Mouse (Mus musculus) regulatory T cell (primary cell): ENCODE measurements around the gene Tnxb.

Source experiments
- in situ Hi-C: fragments of 300-600 bp; cut with MboI, MseI; formaldehyde crosslinking; loops from one replicate; pipeline ENCODE4 v1.15.1; 2025; ENCODE audit warnings: high pct_unique_total_duplicates

The Tnxb gene

GRCm38 (mm10) chr17:34643379-34643778 is 27.0 kb upstream of the Tnxb start:
- in situ Hi-C loops, result loop anchor here (10.0 kb wide), 1 partner anchor 609 kb away; the partner anchor contains the start of genes Col11a2, Rxrb and Slc39a7

GRCm38 (mm10) chr17:34643944-34644343 is 26.4 kb upstream of the Tnxb start:
- in situ Hi-C loops, result loop anchor here (10.0 kb wide), 1 partner anchor 609 kb away; the partner anchor contains the start of genes Col11a2, Rxrb and Slc39a7

- in situ Hi-C loops, result loop anchor here (10.0 kb wide), 1 partner anchor 610 kb away; the partner anchor contains the start of genes Col11a2, Rxrb and Slc39a7
Measured at GRCm38 (mm10) chr17:34644608-34645007, 25.7 kb upstream of the Tnxb start, which contains the start of gene Fkbpl. Gene Fkbpl (plus strand): TSS chr17:34644764.

GRCm38 (mm10) chr17:34645256-34645829 is 25.0 kb upstream of the Tnxb start:
- in situ Hi-C loops, result loop anchor here (10.0 kb wide), 1 partner anchor 611 kb away; the partner anchor contains the start of genes Col11a2, Rxrb and Slc39a7

- in situ Hi-C loops, result loop anchor here (10.0 kb wide), 1 partner anchor 611 kb away; the partner anchor contains the start of genes Col11a2, Rxrb and Slc39a7
Measured at GRCm38 (mm10) chr17:34645831-34646511, 24.4 kb upstream of the Tnxb start.

- in situ Hi-C loops, result loop anchor here (10.0 kb wide), 1 partner anchor 612 kb away; the partner anchor contains the start of genes Col11a2, Rxrb and Slc39a7
Measured at GRCm38 (mm10) chr17:34646906-34647787, 23.2 kb upstream of the Tnxb start, which contains the start of gene Atf6b. Gene Atf6b (plus strand): TSS chr17:34647146.

- in situ Hi-C loops, result loop anchor here (10.0 kb wide), 1 partner anchor 614 kb away; the partner anchor contains the start of genes Col11a2, Rxrb and Slc39a7
Measured at GRCm38 (mm10) chr17:34648141-34648890, 22.0 kb upstream of the Tnxb start.

GRCm38 (mm10) chr17:34649106-34649864 is 21.1 kb upstream of the Tnxb start:
- in situ Hi-C loops, result loop anchor here (10.0 kb wide), 1 partner anchor 614 kb away; the partner anchor contains the start of genes Col11a2, Rxrb and Slc39a7

GRCm38 (mm10) chr17:34650781-34651180 is 19.6 kb upstream of the Tnxb start:
- in situ Hi-C loops, result no loop called here

GRCm38 (mm10) chr17:34651507-34652221 is 18.7 kb upstream of the Tnxb start:
- in situ Hi-C loops, result no loop called here

GRCm38 (mm10) chr17:34652546-34652945 is 17.8 kb upstream of the Tnxb start:
- in situ Hi-C loops, result no loop called here

GRCm38 (mm10) chr17:34652985-34653384 is 17.4 kb upstream of the Tnxb start:
- in situ Hi-C loops, result no loop called here

- in situ Hi-C loops, result no loop called here
Measured at GRCm38 (mm10) chr17:34653746-34654285, 16.5 kb upstream of the Tnxb start.

- in situ Hi-C loops, result no loop called here
Measured at GRCm38 (mm10) chr17:34654392-34654791, 15.9 kb upstream of the Tnxb start.

GRCm38 (mm10) chr17:34655160-34655559 is 15.2 kb upstream of the Tnxb start:
- in situ Hi-C loops, result no loop called here

GRCm38 (mm10) chr17:34655581-34655991 is 14.7 kb upstream of the Tnxb start:
- in situ Hi-C loops, result no loop called here

GRCm38 (mm10) chr17:34656666-34657065 is 13.7 kb upstream of the Tnxb start:
- in situ Hi-C loops, result no loop called here

- in situ Hi-C loops, result no loop called here
Measured at GRCm38 (mm10) chr17:34657271-34657670, 13.1 kb upstream of the Tnxb start.

- in situ Hi-C loops, result no loop called here
Measured at GRCm38 (mm10) chr17:34658145-34658544, 12.2 kb upstream of the Tnxb start.
